Mouse (Mus musculus): ENCODE measurements around the gene Gm12248. TPM values are rescaled to one million over a fixed set of nuclear protein-coding genes. Genes with fewer than 3 reads are reported as not detected.
"Not testable (repeated sequence)": the region's sequence is repeated elsewhere in the genome, so short reads cannot be mapped to it uniquely, and the experiment has no call there.

The Gm12248 gene
- polyA plus RNA-seq, 1 experiment from 2014 or later = 0.17 TPM

GRCm38 (mm10) chr11:58098366-58098720, 5.4 kb upstream of the Gm12248 start:
- H3K36me3 ChIP-seq (ENCODE audit: insufficient read depth, low read length); H3K27ac ChIP-seq (ENCODE audit: low read length); H3K9ac ChIP-seq (replicated peaks; ENCODE audit: low read depth); ATAC-seq; H3K9me3 ChIP-seq (ENCODE audit: low read length); H3K4me3 ChIP-seq (ENCODE audit: low read depth, low read length); H3K27me3 ChIP-seq (replicated peaks; ENCODE audit: insufficient read depth, low read length); DNase-seq (ENCODE audit: low spot score); H3K4me1 ChIP-seq (ENCODE audit: insufficient read depth, low read depth, low read length): not testable (repeated sequence)
- WGBS = 71% methylated on average over 5 of the region's 5 CpGs
- TF ChIP-seq CTCF (IDR thresholded peaks at IDR 0.05) = peak; percentile 48
- peak overlapping the region; percentile 81; the same call in 1 of the 2 replicates for H3K4me2 ChIP-seq (replicated peaks; ENCODE audit: low read depth, low read length)

DNA sequence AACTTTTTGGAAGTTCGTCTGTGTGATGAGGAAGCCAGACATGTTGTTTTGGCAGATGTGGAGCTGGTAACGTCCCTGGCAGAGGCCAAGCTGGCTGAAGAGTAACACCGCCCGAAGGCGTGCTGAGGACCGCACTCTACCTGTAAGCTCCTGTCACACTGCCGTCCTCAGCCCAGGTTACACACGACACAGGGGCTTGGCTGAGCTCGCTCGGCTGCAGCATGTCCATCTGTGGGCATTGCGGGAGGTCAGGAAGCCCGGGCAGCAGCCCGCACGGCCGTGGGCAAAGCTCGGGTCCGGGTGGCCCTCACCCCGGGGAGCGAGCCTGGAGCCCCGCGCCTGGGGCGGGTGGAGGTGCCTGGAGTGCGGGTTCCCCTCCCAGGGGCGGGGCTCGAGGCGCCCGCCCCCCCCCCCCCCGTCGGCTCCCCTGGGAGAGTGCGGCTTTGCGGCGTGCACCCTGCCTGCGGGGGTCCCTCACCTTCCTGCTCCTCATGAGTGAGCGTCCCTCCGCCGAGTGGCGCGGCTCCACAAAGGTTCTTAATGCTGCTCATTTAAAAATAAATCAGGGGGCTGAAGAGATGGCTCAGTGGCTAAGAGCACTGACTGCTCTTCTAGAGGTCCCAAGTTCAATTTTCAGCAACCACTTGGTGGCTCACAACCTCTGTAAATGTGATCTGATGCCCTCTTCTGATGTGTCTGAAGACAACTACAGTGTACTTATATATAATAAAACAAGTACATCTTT, 4.9 kb upstream of the Gm12248 start:
- peak; percentile 63 for ATAC-seq
- peak overlapping the region; percentile 34 for H3K4me3 ChIP-seq (ENCODE audit: low read depth, low read length)
- H3K36me3 ChIP-seq (ENCODE audit: insufficient read depth, low read length) = no peaks in the 10 kb centered on the region
- H3K27ac ChIP-seq (ENCODE audit: low read length) = no peak overlapping the region
- TF ChIP-seq CTCF (IDR thresholded peaks at IDR 0.05) (no peak), EP300 (IDR thresholded peaks at IDR 0.05) (no peak)
- H3K4me2 ChIP-seq (replicated peaks; ENCODE audit: low read depth, low read length) = peak overlapping the region; percentile 81
- DNase-seq (ENCODE audit: low spot score) = peak; percentile 37
- H3K9ac ChIP-seq (replicated peaks; ENCODE audit: low read depth) = no peak overlapping the region
- H3K4me1 ChIP-seq (ENCODE audit: insufficient read depth, low read depth, low read length) = no peaks in the 10 kb centered on the region
- under 1% methylated on average over 27 of the region's 38 CpGs for WGBS
- H3K27me3 ChIP-seq (replicated peaks; ENCODE audit: insufficient read depth, low read length) = no peaks in the 10 kb centered on the region
- H3K9me3 ChIP-seq (ENCODE audit: low read length) = no peaks in the 10 kb centered on the region

DNA sequence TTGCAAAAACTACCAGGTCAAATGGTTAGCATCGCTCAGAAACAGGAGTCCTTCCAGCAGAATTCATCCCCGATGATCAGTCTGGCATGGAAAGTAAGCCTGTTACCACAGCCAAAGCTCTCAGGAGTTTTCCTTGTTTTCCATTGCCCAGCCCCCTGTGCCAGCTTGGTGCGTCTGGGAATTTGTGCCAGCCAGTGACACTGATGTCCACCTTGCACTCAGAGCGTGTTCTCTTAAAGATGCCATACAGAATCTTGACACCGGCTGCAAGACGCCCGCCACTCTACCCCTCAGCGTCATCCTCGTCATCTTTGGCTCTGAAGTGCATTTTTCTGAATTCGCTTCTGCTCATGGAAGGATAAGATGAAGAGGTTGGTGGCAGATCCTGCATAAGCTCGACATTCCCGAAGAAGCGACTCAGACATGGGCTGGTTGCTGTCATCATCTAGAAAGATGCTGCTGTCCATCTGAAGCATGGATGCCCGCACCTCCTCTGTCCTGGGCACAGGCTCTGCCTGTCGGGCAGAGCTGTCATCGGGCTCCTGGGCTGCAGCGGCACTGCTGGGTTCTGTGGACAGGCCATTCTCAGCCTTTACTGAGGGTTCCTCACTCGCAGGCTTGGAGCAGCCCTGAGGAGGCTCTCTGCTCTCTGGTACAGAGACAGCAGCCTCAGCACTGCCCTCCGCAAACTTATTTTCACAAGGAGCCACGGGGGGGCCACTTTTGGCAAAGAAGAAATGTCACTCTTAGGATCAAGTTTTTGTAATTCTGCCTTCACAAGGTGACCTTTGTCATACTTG, 4.1 kb upstream of the Gm12248 start:
- no peak for TF ChIP-seq EP300 (IDR thresholded peaks at IDR 0.05)
- TF ChIP-seq CTCF (IDR thresholded peaks at IDR 0.05) = no peak
- Histone ChIP-seq H3K36me3 (ENCODE audit: insufficient read depth, low read length) (no peaks in the 10 kb centered on the region), H3K27ac (ENCODE audit: low read length) (no peak overlapping the region), H3K4me2 (replicated peaks; ENCODE audit: low read depth, low read length) (peak overlapping the region; percentile 81), H3K4me1 (ENCODE audit: insufficient read depth, low read depth, low read length) (no peaks in the 10 kb centered on the region), H3K9me3 (ENCODE audit: low read length) (no peaks in the 10 kb centered on the region), H3K4me3 (ENCODE audit: low read depth, low read length) (peak overlapping the region; percentile 34; the same call in 1 of the 2 replicates), H3K27me3 (replicated peaks; ENCODE audit: insufficient read depth, low read length) (no peaks in the 10 kb centered on the region), H3K9ac (replicated peaks; ENCODE audit: low read depth) (no peak overlapping the region)
- ATAC-seq (peak; percentile 27; the same call in 1 of the 2 replicates), DNase-seq (ENCODE audit: low spot score) (no peak)
- 40% methylated on average over 20 of the region's 20 CpGs for WGBS

DNA sequence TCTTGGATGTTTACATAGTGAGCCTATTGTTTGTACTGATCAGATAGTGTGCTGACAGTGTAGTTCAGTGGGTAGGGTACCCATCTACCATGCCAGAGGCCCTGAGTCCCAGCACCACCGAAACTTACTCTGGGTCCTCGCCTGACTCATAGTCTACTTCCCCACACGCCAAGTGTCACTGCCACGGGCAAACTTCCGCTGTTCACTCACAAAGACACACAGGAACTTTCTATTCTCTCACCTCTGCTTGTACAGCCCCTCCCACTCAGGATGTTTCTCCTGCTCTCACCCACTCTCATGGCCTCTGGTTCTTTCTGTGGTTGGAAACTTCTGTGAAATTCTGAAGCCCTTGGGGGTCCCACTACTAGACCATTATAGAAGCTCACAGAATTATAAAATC, 3.2 kb upstream of the Gm12248 start:
- DNase-seq (ENCODE audit: low spot score) (no peak), ATAC-seq (no peak)
- Histone ChIP-seq H3K36me3 (ENCODE audit: insufficient read depth, low read length) (no peaks in the 10 kb centered on the region), H3K27ac (ENCODE audit: low read length) (no peak overlapping the region), H3K27me3 (replicated peaks; ENCODE audit: insufficient read depth, low read length) (no peaks in the 10 kb centered on the region), H3K4me1 (ENCODE audit: insufficient read depth, low read depth, low read length) (no peaks in the 10 kb centered on the region), H3K4me2 (replicated peaks; ENCODE audit: low read depth, low read length) (no peak overlapping the region), H3K4me3 (ENCODE audit: low read depth, low read length) (no peak overlapping the region), H3K9me3 (ENCODE audit: low read length) (no peaks in the 10 kb centered on the region), H3K9ac (replicated peaks; ENCODE audit: low read depth) (no peak overlapping the region)
- 43% methylated on average over 5 of the region's 5 CpGs for WGBS
- no peak for TF ChIP-seq CTCF (IDR thresholded peaks at IDR 0.05)
- no peak for TF ChIP-seq EP300 (IDR thresholded peaks at IDR 0.05)

DNA sequence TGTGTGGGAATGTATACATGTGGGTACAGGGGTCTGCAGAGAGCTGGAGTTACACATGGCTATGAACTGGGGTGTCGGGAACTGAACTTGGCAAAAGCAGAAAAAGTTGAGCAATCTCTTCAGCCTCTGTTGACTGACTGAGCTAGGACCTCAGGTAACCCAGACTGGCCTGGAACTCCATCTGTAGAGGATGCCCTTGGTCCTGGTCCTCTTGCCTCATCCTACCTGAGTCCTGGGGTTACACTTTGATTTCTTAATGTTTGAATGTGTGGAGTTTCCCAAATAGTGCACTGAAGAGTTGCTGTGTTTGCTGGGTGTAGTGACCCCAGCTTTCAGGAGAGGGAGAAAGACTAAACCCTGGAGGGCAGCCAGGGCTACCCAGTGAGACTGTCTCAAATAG, 2.6 kb upstream of the Gm12248 start:
- no peak for ATAC-seq
- H3K27ac ChIP-seq (ENCODE audit: low read length) = no peak overlapping the region
- no peak for TF ChIP-seq CTCF (IDR thresholded peaks at IDR 0.05)
- no peak for TF ChIP-seq EP300 (IDR thresholded peaks at IDR 0.05)
- no peaks in the 10 kb centered on the region for H3K9me3 ChIP-seq (ENCODE audit: low read length)
- WGBS = 60% methylated on average over 1 of the region's 1 CpGs
- H3K4me1 ChIP-seq (ENCODE audit: insufficient read depth, low read depth, low read length) = no peaks in the 10 kb centered on the region
- H3K4me2 ChIP-seq (replicated peaks; ENCODE audit: low read depth, low read length) = no peak overlapping the region
- H3K27me3 ChIP-seq (replicated peaks; ENCODE audit: insufficient read depth, low read length) = no peaks in the 10 kb centered on the region
- DNase-seq (ENCODE audit: low spot score) = no peak
- no peak overlapping the region for H3K9ac ChIP-seq (replicated peaks; ENCODE audit: low read depth)
- no peak overlapping the region for H3K4me3 ChIP-seq (ENCODE audit: low read depth, low read length)
- no peaks in the 10 kb centered on the region for H3K36me3 ChIP-seq (ENCODE audit: insufficient read depth, low read length)

GRCm38 (mm10) chr11:58094766-58095165, 1.8 kb upstream of the Gm12248 start:
- Histone ChIP-seq H3K9ac (replicated peaks; ENCODE audit: low read depth) (no peak overlapping the region), H3K4me3 (ENCODE audit: low read depth, low read length) (no peak overlapping the region), H3K4me1 (ENCODE audit: insufficient read depth, low read depth, low read length) (no peaks in the 10 kb centered on the region), H3K9me3 (ENCODE audit: low read length) (no peaks in the 10 kb centered on the region), H3K36me3 (ENCODE audit: insufficient read depth, low read length) (no peaks in the 10 kb centered on the region), H3K4me2 (replicated peaks; ENCODE audit: low read depth, low read length) (no peak overlapping the region), H3K27me3 (replicated peaks; ENCODE audit: insufficient read depth, low read length) (no peaks in the 10 kb centered on the region), H3K27ac (ENCODE audit: low read length) (no peak overlapping the region)
- no peak for DNase-seq (ENCODE audit: low spot score)
- TF ChIP-seq EP300 (IDR thresholded peaks at IDR 0.05) (no peak), CTCF (IDR thresholded peaks at IDR 0.05) (no peak)
- WGBS = 84% methylated on average over 4 of the region's 4 CpGs
- no peak for ATAC-seq

Data from lung, postnatal 0 days (tissue).